Mouse (Mus musculus): ENCODE results near the gene Sarm1. TPM values are rescaled to one million over a fixed set of nuclear protein-coding genes. Genes with fewer than 3 reads are reported as not detected.

The Sarm1 gene
- total and polyA plus RNA-seq, 2 experiments from 2014 or later = 34.7 to 47.5 TPM

DNA sequence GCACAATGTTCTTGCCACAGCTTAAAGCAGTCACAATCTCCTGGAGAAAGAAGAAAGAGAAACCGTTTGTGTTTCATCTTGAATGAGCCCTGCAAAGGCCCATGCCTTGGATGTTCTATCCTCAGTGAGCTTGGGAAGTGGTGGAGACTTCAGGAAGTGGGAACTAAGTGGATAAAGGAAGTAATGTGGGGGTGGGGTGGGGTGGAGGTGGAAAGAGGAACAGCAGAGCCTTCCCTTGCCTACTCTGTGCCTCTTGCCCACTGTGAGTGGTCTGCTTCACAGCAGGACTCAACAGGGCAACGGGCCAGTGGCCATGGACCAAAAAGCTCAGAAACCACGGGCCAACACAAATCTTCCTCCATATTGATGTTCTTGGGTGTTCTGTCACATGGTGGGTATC, 22.3 kb downstream of the Sarm1 start:
- Histone ChIP-seq H3K9ac (no peak overlapping the region), H3K9me3 (ENCODE audit: low read length) (no peaks in the 10 kb centered on the region), H3K4me2 (ENCODE audit: low read depth) (no peak overlapping the region), H3K4me3 (ENCODE audit: low read depth, low read length) (no peak overlapping the region), H3K27me3 (ENCODE audit: insufficient read depth, low read length) (no peaks in the 10 kb centered on the region), H3K36me3 (ENCODE audit: insufficient read depth) (peaks cover 39% of the 10 kb centered on the region), H3K27ac (ENCODE audit: low read depth, low read length) (no peak overlapping the region), H3K4me1 (ENCODE audit: insufficient read depth) (no peaks in the 10 kb centered on the region)
- TF ChIP-seq CTCF (IDR thresholded peaks at IDR 0.05; ENCODE audit: low read depth) = no peak
- 85% methylated on average over 3 of the region's 3 CpGs for WGBS
- ATAC-seq = no peak
- DNase-seq = no peak

DNA sequence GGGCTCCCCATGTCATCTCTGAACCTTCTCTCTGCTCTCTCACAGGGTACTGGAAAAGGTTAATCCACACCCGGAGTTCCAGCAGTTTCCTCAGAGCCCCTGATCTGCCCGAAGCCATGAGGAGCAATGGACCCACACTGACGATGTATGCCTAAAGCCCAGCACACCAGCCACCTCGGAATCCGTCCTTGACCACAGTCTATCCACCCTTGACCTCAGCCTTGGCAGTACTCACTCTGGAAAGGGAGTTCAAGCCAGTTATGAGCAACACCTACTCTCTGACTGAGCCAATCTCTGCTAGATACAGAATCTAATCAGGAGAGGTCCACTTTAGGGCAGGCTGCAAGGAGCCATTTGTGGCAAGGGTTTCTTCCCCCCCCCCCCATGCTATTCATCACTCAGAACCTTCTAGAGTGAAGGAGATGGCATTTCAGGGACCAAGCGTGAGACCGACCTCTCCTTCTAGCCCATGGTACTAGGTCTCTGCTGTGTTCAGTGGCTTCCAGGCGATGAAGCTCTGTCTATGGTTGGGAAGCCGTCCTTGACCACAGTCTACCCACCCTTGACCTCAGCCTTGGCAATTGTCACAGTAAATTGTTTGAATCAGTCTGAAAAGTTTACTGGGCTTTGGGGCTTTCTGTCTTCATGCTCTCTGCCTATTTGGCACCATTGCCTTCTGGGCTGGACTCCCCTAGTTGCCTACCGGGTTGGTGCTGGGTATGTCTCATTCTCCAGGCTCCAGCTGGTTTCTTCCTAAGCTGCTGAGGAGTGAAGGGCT, 26.0 kb downstream of the Sarm1 start:
- H3K4me3 ChIP-seq (ENCODE audit: low read depth, low read length) = no peak overlapping the region
- 90% methylated on average over 10 of the region's 10 CpGs for WGBS
- H3K9ac ChIP-seq = no peak overlapping the region
- peaks cover 4% of the 10 kb centered on the region; the same call in 1 of the 2 replicates for H3K4me1 ChIP-seq (ENCODE audit: insufficient read depth)
- H3K27ac ChIP-seq (ENCODE audit: low read depth, low read length) = no peak overlapping the region
- ATAC-seq (no peak), DNase-seq (no peak)
- no peaks in the 10 kb centered on the region for H3K27me3 ChIP-seq (ENCODE audit: insufficient read depth, low read length)
- TF ChIP-seq CTCF (IDR thresholded peaks at IDR 0.05; ENCODE audit: low read depth) = no peak
- H3K4me2 ChIP-seq (ENCODE audit: low read depth) = no peak overlapping the region
- peaks cover 31% of the 10 kb centered on the region for H3K36me3 ChIP-seq (ENCODE audit: insufficient read depth)
- no peaks in the 10 kb centered on the region for H3K9me3 ChIP-seq (ENCODE audit: low read length)

DNA sequence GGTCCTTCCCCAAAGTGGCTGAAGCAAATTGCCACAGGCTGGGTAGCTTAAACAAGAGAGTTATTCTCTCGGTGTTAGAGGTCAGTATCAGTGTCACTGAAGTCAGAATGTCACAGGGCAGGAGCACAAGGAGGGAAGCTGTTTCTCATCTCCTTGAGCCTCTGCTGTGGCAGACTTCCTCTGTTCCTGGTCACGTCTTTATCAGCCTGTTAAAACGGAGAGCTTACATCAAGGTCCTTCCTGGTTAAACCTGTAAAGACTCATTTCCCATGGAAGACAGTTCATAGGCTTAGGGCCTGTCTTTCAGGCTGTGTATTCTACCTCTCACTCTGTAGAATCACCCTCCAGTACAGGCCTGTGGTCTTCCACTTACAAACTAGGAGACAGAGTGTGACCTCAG, 29.6 kb downstream of the Sarm1 start:
- no peak for TF ChIP-seq CTCF (IDR thresholded peaks at IDR 0.05; ENCODE audit: low read depth)
- Histone ChIP-seq H3K4me3 (ENCODE audit: low read depth, low read length) (no peak overlapping the region), H3K4me2 (ENCODE audit: low read depth) (no peak overlapping the region), H3K4me1 (ENCODE audit: insufficient read depth) (peaks cover 11% of the 10 kb centered on the region; the same call in 1 of the 2 replicates), H3K27me3 (ENCODE audit: insufficient read depth, low read length) (no peaks in the 10 kb centered on the region), H3K36me3 (ENCODE audit: insufficient read depth) (peaks cover 12% of the 10 kb centered on the region), H3K27ac (ENCODE audit: low read depth, low read length) (no peak overlapping the region), H3K9me3 (ENCODE audit: low read length) (no peaks in the 10 kb centered on the region), H3K9ac (no peak overlapping the region)
- 68% methylated on average over 3 of the region's 3 CpGs for WGBS
- ATAC-seq (no peak), DNase-seq (no peak)

DNA sequence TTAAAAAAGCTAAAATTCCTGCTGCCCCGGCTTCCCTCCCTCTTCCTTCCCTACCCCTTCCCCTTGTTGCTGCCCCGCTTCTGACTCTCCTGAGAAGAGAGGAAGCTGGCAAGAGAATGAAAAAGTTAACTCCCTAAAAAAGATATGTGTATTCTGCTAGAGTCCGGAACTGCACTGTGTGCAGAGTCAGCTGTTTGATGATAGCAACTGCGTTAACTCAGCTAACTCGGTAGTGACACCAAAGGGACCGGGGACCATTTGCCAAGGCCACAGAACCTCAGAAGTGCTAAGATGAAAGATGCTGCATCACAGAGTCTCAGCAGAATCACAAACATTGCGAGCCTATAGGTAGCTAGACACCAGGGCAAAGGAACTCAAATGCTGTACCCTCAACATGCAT, 30.0 kb downstream of the Sarm1 start:
- Histone ChIP-seq H3K9ac (no peak overlapping the region), H3K4me2 (ENCODE audit: low read depth) (no peak overlapping the region), H3K4me1 (ENCODE audit: insufficient read depth) (peaks cover 11% of the 10 kb centered on the region; the same call in 1 of the 2 replicates), H3K36me3 (ENCODE audit: insufficient read depth) (peaks cover 8% of the 10 kb centered on the region), H3K27ac (ENCODE audit: low read depth, low read length) (no peak overlapping the region), H3K4me3 (ENCODE audit: low read depth, low read length) (no peak overlapping the region), H3K9me3 (ENCODE audit: low read length) (no peaks in the 10 kb centered on the region), H3K27me3 (ENCODE audit: insufficient read depth, low read length) (no peaks in the 10 kb centered on the region)
- DNase-seq (no peak), ATAC-seq (no peak)
- 91% methylated on average over 7 of the region's 7 CpGs for WGBS
- TF ChIP-seq CTCF (IDR thresholded peaks at IDR 0.05; ENCODE audit: low read depth) = no peak

DNA sequence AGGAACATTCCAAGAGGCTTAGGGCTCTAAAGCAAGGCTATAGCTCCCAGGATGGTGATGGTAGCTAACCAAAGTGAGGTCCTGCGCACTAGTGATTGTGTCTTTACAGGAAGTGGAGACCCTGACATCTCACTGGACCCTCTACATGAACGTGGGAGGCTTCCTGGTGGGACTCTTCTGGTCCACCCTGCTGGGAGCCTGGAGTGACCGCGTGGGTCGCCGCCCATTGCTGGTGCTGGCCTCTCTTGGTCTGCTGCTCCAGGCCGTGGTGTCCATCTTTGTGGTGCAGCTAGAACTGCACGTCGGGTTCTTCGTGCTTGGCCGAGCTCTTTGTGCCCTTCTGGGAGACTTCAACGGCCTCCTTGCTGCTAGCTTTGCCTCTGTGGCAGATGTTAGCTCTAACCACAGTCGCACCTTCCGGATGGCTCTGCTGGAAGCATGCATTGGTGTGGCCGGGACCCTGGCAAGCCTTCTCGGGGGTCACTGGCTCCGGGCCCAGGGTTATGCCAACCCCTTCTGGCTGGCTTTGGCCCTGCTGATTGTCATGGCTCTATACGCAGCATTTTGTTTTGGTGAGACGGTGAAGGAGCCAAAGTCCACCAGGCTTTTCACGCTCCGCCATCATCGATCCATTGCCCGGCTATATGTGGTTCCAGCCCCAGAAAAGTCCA, 31.2 kb downstream of the Sarm1 start:
- ATAC-seq (no peak; the same call in 1 of the 2 replicates), DNase-seq (no peak)
- no peaks in the 10 kb centered on the region; the same call in 1 of the 2 replicates for H3K36me3 ChIP-seq (ENCODE audit: insufficient read depth)
- WGBS = 49% methylated on average over 23 of the region's 23 CpGs
- H3K9ac ChIP-seq = peak overlapping the region; percentile 65
- TF ChIP-seq CTCF (IDR thresholded peaks at IDR 0.05; ENCODE audit: low read depth) = no peak
- peaks cover 11% of the 10 kb centered on the region; the same call in 1 of the 2 replicates for H3K4me1 ChIP-seq (ENCODE audit: insufficient read depth)
- H3K27me3 ChIP-seq (ENCODE audit: insufficient read depth, low read length) = no peaks in the 10 kb centered on the region
- peak overlapping the region; percentile 71; the same call in 1 of the 2 replicates for H3K27ac ChIP-seq (ENCODE audit: low read depth, low read length)
- no peaks in the 10 kb centered on the region for H3K9me3 ChIP-seq (ENCODE audit: low read length)
- peak overlapping the region; percentile 66 for H3K4me2 ChIP-seq (ENCODE audit: low read depth)
- H3K4me3 ChIP-seq (ENCODE audit: low read depth, low read length) = peak overlapping the region; percentile 50

DNA sequence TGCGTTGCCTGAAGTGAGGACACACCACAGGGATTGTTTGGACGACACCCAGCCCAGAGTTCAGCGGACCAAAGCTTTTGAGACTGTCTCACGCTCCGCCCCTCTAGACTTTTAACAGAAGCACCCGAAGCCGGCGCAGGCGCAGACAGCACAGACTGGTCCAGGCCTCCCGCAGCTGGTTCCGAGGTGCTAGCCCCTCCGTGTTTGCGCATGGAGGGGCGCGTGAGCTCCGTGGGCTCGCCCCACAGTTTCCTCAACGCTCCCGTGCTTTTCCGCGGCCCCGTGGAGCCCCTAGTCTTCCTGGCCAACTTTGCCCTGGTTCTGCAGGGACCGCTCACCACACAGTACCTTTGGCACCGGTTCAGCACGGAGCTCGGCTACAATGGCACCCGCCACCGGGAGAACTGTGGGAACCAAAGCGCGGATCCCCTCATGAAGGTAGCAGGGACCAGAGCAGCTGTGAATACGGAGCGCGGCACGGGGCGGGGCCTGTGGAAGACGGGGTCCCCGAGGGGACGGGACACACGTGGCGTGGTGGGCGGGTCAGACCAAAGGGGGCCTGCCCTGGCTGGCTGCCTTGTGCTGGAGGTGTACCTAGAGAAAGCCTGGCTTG, 31.9 kb downstream of the Sarm1 start, which contains the start of gene Slc46a1:
Gene Slc46a1, plus strand, starts transcription at position 130 of the 613 bp plus-strand sequence.
- Histone ChIP-seq H3K9ac (peak within 1 kb of the TSS; percentile 65), H3K27ac (ENCODE audit: low read depth, low read length) (peak within 1 kb of the TSS; percentile 71), H3K9me3 (ENCODE audit: low read length) (no peaks in the 10 kb centered on the region), H3K27me3 (ENCODE audit: insufficient read depth, low read length) (no peaks in the 10 kb centered on the region), H3K4me1 (ENCODE audit: insufficient read depth) (peaks cover 11% of the 10 kb centered on the region; the same call in 1 of the 2 replicates), H3K36me3 (ENCODE audit: insufficient read depth) (no peaks in the 10 kb centered on the region), H3K4me2 (ENCODE audit: low read depth) (peak within 1 kb of the TSS; percentile 66), H3K4me3 (ENCODE audit: low read depth, low read length) (peak within 1 kb of the TSS; percentile 50)
- DNase-seq (peak; percentile 85), ATAC-seq (peak; percentile 93)
- TF ChIP-seq CTCF (IDR thresholded peaks at IDR 0.05; ENCODE audit: low read depth) = no peak
- WGBS = under 1% methylated on average over 41 of the region's 41 CpGs
